Mouse (Mus musculus) right cerebral cortex, postnatal 36 days (tissue): ENCODE measurements around the gene Dnajb12.

ENCODE experiments used
- DNase-seq, 2 experiments: peaks; one replicate each; pipeline ENCODE4 v3.0.0; 2022; ENCODE audit warnings: low spot score in 2 of 2, mixed read lengths in 1 of 2

Dnajb12 gene

DNA sequence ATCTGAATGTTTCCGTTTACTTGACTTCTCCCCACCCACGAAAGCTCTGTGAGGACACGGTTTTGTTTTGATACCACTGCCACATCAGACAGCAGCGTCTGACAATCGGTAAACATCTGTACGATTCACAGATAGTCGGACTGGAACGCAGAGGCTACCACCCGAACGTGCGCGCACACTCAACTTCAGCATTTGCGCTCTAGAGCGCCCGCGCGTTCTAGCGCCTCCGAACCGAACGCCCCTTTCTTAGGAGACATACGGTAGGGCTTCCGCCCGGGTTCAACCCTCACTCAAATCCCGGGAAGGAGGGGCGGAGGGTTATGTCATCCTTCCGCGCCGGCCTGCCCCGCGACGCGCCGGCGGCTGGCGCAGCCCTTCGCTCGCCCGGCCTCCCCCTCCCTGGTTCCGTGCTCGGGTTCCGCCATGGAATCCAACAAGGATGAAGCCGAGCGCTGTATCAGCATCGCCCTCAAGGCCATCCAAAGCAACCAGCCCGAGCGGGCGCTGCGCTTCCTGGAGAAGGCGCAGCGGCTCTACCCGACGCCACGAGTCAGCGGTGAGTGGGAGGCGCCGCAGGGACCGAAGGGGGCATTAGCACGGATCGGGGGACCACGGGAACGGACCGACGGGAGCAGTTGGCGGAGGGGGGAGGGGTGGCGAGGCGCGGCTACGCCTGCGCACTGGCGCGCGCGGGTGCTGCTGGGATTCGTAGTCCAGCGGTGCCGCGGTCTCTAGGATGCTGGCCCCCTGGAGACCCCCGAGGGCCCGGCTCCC, at the start of gene Dnajb12:
TSS of gene Dnajb12 (plus strand) at position 302 of the 774 bp plus-strand sequence.
- peak; percentile 90 to 93 for DNase-seq

DNA sequence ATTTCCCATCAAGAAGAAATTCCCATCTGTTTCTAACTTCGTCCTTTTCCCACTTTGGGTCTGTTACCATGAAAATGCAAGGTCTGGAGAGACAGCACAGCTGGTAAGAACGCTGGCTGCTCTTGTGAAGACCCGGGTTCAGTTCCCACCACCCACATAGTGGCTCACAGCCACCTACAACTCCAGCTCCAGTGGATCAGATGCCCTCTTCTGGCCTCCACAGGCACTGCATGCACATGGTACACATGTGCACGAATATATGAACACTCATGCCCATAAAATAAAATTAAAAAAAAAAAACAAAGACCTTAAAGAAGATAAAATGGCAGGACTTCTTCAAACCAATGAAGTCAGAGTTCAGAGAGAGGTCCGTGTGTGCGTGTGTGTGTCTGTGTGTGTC, 49.5 kb upstream of the Dnajb12 start:
- DNase-seq, result no peak

- no peak for DNase-seq
These were observed 47.4 kb upstream of the Dnajb12 start for GRCm38 (mm10) chr10:59831950-59832349.

GRCm38 (mm10) chr10:59835301-59836155, 43.8 kb upstream of the Dnajb12 start:
- peak in 1 of 2 experiments; percentile 38 for DNase-seq

- DNase-seq, result no peak
These were observed 41.9 kb upstream of the Dnajb12 start for GRCm38 (mm10) chr10:59837490-59837889.

GRCm38 (mm10) chr10:59841434-59841833, 37.9 kb upstream of the Dnajb12 start:
- DNase-seq, result peak in 1 of 2 experiments; percentile 60

- no peak for DNase-seq
These were observed 36.2 kb upstream of the Dnajb12 start for GRCm38 (mm10) chr10:59843125-59843524.

DNA sequence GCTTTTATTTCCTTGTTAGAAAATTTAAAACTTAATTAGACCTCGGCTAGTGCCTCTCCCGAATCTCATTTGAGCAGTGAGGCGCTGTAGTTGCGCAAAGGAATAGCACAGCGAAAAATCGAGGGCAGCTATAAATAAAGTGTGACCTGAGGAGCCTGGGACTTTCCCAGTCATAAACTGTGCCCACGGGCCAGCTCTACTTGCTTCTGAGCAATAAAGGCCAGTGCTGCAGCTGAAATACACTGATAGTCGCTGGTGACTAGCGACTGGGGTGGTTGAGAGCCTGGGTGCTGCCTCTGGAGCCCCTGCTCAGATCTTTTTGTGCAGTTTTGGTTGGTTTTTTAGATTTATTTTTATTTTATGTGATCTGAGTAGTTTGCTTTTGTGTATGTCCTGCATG, 34.7 kb upstream of the Dnajb12 start:
- no peak for DNase-seq

DNA sequence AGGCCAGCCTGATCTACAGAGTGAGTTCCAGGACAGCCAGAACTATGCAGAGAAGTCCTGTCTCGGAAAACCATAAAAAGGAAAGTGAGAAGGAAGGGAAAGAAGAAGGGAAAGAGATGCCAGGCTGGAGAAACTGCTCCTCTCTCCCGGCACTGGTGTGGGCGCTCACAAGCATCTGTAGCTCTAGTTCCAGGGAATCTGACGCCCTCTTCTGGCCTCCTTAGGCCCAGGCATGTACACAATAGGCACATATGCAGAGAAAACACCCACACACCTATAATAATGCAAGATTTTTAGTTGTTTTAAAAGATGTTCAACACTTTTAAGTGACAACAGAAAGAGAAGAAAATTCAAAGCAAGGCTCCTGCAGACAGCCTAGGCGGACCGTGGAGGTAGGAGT, 32.9 kb upstream of the Dnajb12 start:
- DNase-seq, result peak; percentile 39 to 64

DNA sequence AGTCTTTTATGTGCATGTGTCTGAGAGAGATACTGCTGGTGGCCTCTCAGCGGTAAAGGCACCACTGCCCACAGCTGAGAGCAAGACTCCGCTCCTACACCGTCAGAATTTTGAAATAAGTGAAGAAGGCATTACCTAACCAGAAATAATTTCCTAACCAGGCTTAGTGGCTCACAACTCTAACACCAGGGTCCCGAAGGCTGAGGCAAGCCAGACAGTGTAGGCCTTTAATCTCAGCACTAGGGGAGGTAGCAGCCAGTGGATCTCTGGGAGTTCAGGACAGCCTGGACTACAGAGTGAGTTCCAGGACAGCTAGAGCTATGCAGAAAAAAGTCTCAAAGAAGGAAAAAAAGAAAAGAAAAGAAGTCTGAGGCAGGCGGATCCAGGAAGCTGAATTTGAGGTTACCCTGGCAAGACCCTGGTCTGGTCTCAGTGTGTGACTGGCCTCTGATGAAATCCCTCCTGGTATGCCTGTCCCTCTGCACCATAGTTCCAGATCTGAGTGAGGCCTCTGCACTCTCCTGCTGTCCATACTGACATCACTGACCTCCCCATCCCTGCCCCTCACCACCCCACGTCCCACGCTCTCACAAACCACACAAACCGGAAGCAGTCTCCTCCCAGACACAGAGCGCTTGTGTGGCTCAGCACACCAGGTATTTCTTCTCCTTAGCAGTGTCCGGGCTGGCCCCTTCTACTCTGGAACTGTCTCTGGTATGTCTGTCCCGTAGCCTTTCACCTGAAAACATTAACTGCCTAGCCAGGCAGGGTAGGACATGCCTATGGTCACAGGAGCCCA, 31.1 kb upstream of the Dnajb12 start:
- no peak for DNase-seq

DNA sequence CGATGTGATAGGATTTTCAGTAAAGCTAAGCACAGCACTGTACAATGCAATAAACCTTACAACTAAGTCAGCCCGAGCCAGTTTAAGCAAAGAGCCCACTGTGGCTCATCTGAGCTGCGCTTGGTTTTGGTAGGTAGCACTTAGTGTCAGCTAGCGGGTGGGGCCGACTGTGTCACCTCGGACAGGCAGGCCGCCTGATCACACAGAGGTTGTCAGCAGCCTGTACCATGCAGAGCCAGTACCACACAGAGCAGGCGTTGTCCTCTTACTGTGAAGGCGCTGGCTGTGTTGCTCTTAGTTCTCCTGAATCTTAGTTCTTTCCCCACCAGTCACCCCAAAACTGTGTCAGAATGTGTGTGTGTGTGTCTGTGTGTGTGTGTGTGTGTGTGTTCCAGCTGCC, 30.4 kb upstream of the Dnajb12 start:
- no peak for DNase-seq

GRCm38 (mm10) chr10:59849371-59849770, 30.0 kb upstream of the Dnajb12 start:
- DNase-seq, result no peak

DNA sequence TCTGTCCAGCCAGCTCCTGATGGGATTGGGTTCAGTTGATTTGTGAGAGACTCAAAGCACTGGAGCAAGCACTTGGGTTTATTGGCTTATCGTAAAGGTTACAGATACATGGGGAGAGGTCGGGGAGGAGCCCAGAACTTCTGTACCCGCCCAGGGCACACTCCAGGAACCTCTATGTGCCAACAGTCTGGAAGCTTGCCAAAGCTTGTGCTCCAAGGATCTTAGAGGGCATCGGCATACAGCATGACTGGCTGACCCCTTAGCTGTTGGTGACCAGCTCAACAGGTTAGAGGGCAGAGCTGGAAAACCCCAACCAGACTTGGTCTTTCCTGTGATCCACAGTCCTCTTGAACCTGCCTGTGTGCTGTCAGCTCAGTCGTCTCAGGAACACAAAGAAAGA, 22.2 kb upstream of the Dnajb12 start:
- no peak for DNase-seq

- DNase-seq, result no peak
These were observed 18.7 kb upstream of the Dnajb12 start for GRCm38 (mm10) chr10:59860684-59861083.

- no peak for DNase-seq
These were observed 18.2 kb upstream of the Dnajb12 start for GRCm38 (mm10) chr10:59861201-59861600.

DNA sequence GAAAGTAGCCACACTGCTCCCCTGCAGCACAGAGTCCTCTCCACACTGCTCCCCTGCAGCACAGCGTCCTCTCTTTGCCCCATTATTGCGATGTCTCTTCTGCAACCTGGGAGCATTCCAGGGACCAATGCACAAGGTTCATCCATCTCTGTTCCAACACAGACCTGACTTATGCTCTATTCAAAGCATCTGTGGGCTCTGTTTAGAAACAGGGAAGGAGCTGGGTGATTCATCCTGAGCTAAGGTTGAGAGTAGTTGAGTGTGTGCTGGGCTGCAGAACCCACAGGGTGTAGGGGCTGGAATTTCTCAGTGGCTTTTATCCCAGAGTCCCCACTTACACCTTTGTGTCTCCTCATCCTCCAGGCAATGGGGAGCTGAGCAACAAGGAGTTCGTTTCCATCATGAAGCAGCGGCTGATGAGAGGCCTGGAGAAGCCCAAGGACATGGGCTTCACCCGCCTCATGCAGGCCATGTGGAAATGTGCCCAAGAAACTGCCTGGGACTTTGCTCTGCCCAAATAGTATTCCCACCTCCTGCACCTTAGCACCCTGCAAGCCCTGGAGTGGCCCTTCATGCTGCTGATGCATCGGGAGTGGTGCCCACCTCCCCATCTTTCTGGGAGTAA, 16.4 kb upstream of the Dnajb12 start:
- DNase-seq, result no peak

- no peak for DNase-seq
These were observed 15.7 kb upstream of the Dnajb12 start for GRCm38 (mm10) chr10:59863620-59864019.

- no peak for DNase-seq
These were observed 15.0 kb upstream of the Dnajb12 start for GRCm38 (mm10) chr10:59864232-59864875.

GRCm38 (mm10) chr10:59864884-59865726, 14.3 kb upstream of the Dnajb12 start:
- peak; percentile 69 to 74 for DNase-seq

- no peak for DNase-seq
These were observed 11.1 kb upstream of the Dnajb12 start for GRCm38 (mm10) chr10:59868266-59868665.
